Mouse (Mus musculus): ENCODE measurements around the gene Chn2. TPM values are rescaled to one million over a fixed set of nuclear protein-coding genes. Genes with fewer than 3 reads are reported as not detected.
A peak's percentile ranks its signal among the peaks of the same experiment; 100 is the strongest.

Chn2 gene
- 8.5 and 12.5 TPM in 2 replicates for polyA plus RNA-seq (2012; rRNA removed)

DNA sequence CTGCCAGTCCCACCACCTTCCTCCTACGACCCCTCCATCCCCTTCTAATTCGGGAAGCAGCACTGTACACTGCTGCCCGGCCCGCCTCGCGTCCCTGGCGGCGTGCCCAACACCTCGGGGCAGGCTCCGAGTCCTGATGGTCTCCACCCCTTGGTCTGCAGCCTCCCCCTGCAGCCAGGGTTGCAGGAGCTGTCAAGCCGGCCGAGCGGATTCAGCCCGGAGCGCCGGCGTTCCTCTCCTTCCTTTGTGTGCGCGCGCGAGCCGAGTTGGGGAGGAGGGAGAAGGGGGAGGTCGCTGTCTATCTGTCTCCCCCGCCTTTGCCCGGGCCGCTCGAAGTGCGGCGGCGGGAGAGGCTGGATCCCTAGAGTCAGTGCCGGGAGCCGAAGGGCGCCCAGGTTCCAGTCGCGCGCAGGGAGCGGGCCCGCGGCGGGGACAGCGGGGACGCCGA is at the start of gene Chn2:
TSS of gene Chn2 (plus strand) at position 198 of the 448 bp plus-strand sequence.
- peak within 1 kb of the TSS; percentile 82 for H3K4me3 ChIP-seq (replicated peaks; ENCODE audit: extremely low read depth, low read depth, low read length)
- WGBS, result 0% methylated on average over 42 of the region's 43 CpGs
- peaks cover 2% of the 10 kb centered on the region for H3K4me1 ChIP-seq (ENCODE audit: control insufficient read depth, insufficient read depth, low read length)
- no peak for TF ChIP-seq CTCF (IDR thresholded peaks at IDR 0.05; ENCODE audit: insufficient read depth, low read length)
- no peak for TF ChIP-seq POLR2A (IDR thresholded peaks at IDR 0.05; ENCODE audit: borderline replicate concordance, extremely low read depth, low read depth, low read length)
- DNase-seq, result peak; percentile 64

DNA sequence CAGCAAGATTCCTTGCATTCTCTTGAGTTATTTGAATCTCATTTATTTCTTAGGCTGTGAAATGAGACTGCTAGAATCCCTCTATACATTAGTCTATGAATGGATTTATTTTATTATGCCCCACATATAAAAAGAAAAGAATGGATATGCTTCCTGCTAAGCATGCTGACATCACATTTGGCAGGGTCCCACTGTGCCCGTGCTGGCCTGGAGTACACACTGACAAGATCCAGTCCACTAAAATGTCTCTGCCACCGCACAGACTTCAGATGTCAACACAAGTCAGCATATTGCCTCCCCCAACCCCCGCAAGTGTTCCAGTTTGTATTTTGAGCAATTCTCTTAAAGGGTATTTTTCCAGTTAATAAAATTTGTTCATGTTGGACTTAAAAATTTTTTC is 47.0 kb upstream of the Chn2 start:
- no peak for DNase-seq
- H3K4me1 ChIP-seq (ENCODE audit: control insufficient read depth, insufficient read depth, low read length), result peaks cover 4% of the 10 kb centered on the region
- WGBS, result 62% methylated on average over 3 of the region's 3 CpGs
- no peak overlapping the region for H3K4me3 ChIP-seq (replicated peaks; ENCODE audit: extremely low read depth, low read depth, low read length)
- TF ChIP-seq POLR2A (IDR thresholded peaks at IDR 0.05; ENCODE audit: borderline replicate concordance, extremely low read depth, low read depth, low read length), result no peak
- TF ChIP-seq CTCF (IDR thresholded peaks at IDR 0.05; ENCODE audit: insufficient read depth, low read length), result no peak

- TF ChIP-seq CTCF (IDR thresholded peaks at IDR 0.05; ENCODE audit: insufficient read depth, low read length), result no peak
- no peak for TF ChIP-seq POLR2A (IDR thresholded peaks at IDR 0.05; ENCODE audit: borderline replicate concordance, extremely low read depth, low read depth, low read length)
- Histone ChIP-seq H3K4me1 (ENCODE audit: control insufficient read depth, insufficient read depth, low read length) (peaks cover 4% of the 10 kb centered on the region), H3K4me3 (replicated peaks; ENCODE audit: extremely low read depth, low read depth, low read length) (no peak overlapping the region)
- 20% methylated on average over 4 of the region's 4 CpGs for WGBS
- DNase-seq, result no peak
These were observed 43.8 kb upstream of the Chn2 start for GRCm38 (mm10) chr6:53995519-53995918.

DNA sequence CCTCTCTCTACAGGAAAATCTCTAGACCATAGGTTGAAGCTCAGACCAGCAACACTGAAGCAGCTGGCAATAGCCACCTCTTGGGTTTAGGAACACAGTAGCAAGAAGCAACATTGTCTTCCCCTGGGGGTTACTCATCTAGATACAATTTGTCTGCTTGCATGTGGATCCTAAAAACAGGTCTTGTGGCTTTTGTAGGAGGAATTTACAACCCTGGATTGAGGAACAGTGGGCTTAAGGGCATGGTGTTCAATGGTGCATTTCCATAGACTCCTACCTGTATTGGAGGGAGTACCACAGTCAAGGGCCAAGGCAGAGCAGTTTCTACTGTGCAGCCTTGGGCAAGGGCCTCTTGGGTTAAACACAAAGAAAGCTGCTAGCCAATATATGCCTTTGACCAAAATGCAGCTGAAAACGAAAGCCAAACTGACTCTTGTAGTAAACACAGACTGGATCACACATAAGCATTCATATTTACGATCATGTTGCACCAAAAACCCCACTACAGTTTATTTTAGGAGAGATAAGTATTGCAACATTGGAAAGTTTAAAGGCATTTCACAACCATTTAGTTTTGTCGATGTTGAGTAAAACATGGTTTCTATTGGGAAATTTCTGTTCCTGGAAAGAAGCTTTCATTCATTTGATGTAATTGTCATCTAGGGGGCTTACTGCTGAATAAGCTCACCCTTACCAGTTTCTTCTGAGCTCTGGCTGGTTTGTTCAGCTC is 43.0 kb upstream of the Chn2 start:
- no peak overlapping the region for H3K4me3 ChIP-seq (replicated peaks; ENCODE audit: extremely low read depth, low read depth, low read length)
- 59% methylated on average over 3 of the region's 3 CpGs for WGBS

DNA sequence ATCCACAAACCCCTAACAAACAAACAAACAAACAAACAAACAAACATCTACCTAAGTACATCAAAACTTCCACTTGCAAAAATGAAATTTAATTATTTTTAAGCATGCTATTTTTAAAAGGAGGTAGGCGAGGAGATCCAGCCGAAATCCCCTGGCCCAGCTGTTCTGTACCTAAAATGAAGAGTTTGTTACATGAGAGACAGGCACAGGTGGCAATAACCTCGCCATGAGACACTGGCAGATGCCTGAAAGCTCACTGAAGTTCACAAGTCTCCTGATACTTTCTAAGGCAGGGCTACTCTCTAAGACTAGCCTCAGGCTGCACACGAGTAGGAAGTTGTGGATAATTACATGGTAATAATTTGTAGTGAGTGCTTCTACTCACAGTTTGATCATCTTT is 34.1 kb upstream of the Chn2 start:
- Histone ChIP-seq H3K4me1 (ENCODE audit: control insufficient read depth, insufficient read depth, low read length) (no peaks in the 10 kb centered on the region), H3K4me3 (replicated peaks; ENCODE audit: extremely low read depth, low read depth, low read length) (no peak overlapping the region)
- TF ChIP-seq CTCF (IDR thresholded peaks at IDR 0.05; ENCODE audit: insufficient read depth, low read length), result no peak
- no peak for TF ChIP-seq POLR2A (IDR thresholded peaks at IDR 0.05; ENCODE audit: borderline replicate concordance, extremely low read depth, low read depth, low read length)
- 91% methylated on average over 4 of the region's 4 CpGs for WGBS
- no peak for DNase-seq

More for the DNA sequence above, 43.0 kb upstream of the Chn2 start:
- DNase-seq, result no peak
- H3K4me1 ChIP-seq (ENCODE audit: control insufficient read depth, insufficient read depth, low read length), result peaks cover 4% of the 10 kb centered on the region
- TF ChIP-seq POLR2A (IDR thresholded peaks at IDR 0.05; ENCODE audit: borderline replicate concordance, extremely low read depth, low read depth, low read length), result no peak
- no peak for TF ChIP-seq CTCF (IDR thresholded peaks at IDR 0.05; ENCODE audit: insufficient read depth, low read length)

DNA sequence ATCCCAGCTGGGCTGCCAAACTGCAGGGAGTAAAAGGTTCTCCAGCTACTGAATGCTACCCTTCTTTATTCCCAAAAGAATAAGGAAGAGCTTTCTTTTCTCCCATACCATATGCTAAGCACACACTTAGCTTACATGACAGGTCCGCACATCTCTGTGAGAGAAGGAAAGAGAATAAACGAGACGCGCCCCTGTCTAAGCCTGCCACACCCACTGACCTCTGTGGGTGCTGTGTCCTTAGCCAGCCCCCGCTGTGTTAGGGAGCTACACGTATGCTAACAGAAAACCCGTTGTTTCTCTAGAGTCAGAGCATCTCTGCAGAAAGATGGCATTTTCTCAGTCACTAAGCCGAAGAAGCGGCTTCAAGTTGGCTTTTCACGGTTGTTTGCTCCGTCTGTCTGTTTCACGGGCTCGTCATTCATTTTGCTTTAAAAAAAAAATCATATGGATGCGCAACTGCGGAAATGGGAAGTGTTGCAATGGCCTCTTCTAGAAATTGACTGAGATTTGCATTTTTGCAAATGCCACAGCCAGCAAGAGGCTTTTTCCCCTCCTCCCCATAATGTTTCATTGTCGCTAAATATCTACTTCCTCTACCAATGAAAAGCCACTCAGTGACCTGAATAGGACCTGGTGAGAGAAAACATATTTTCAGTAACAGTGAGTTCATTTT is 30.8 kb upstream of the Chn2 start:
- no peak overlapping the region for H3K4me3 ChIP-seq (replicated peaks; ENCODE audit: extremely low read depth, low read depth, low read length)
- no peak for DNase-seq
- 70% methylated on average over 16 of the region's 16 CpGs for WGBS

GRCm38 (mm10) chr6:54009293-54009692 is 30.1 kb upstream of the Chn2 start:
- WGBS, result 73% methylated on average over 4 of the region's 4 CpGs
- no peak overlapping the region for H3K4me3 ChIP-seq (replicated peaks; ENCODE audit: extremely low read depth, low read depth, low read length)

More for the DNA sequence above, 30.8 kb upstream of the Chn2 start:
- TF ChIP-seq CTCF (IDR thresholded peaks at IDR 0.05; ENCODE audit: insufficient read depth, low read length) (no peak), POLR2A (IDR thresholded peaks at IDR 0.05; ENCODE audit: borderline replicate concordance, extremely low read depth, low read depth, low read length) (no peak)
- peaks cover 2% of the 10 kb centered on the region; the same call in 1 of the 2 replicates for H3K4me1 ChIP-seq (ENCODE audit: control insufficient read depth, insufficient read depth, low read length)

DNA sequence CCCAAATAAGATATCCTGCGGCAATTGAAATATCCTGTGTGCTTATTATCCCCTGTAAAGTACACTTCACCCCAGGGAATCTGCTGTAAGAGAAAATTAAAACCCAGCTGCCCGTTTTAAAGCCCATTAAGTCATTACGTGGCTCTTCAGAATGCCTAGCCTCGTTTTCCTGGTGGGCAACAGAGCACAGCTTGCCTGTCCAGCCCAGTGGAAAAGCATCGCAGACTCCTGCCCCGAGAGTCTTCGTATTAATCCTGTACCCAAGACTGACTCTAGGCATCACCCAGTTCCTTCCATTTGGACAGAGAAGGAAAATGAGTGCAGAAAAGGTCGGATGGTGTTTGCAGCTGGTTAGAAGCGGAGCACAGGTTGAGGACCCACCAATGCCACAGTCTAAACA is 29.0 kb upstream of the Chn2 start:
- 81% methylated on average over 9 of the region's 9 CpGs for WGBS
- no peak for DNase-seq
- H3K4me3 ChIP-seq (replicated peaks; ENCODE audit: extremely low read depth, low read depth, low read length), result no peak overlapping the region
- TF ChIP-seq POLR2A (IDR thresholded peaks at IDR 0.05; ENCODE audit: borderline replicate concordance, extremely low read depth, low read depth, low read length), result no peak
- TF ChIP-seq CTCF (IDR thresholded peaks at IDR 0.05; ENCODE audit: insufficient read depth, low read length), result no peak
- H3K4me1 ChIP-seq (ENCODE audit: control insufficient read depth, insufficient read depth, low read length), result peaks cover 2% of the 10 kb centered on the region; the same call in 1 of the 2 replicates

More at GRCm38 (mm10) chr6:54009293-54009692, 30.1 kb upstream of the Chn2 start:
- TF ChIP-seq POLR2A (IDR thresholded peaks at IDR 0.05; ENCODE audit: borderline replicate concordance, extremely low read depth, low read depth, low read length) (no peak), CTCF (IDR thresholded peaks at IDR 0.05; ENCODE audit: insufficient read depth, low read length) (no peak)
- DNase-seq, result no peak
- peaks cover 2% of the 10 kb centered on the region; the same call in 1 of the 2 replicates for H3K4me1 ChIP-seq (ENCODE audit: control insufficient read depth, insufficient read depth, low read length)

GRCm38 (mm10) chr6:54012163-54012562 is 27.2 kb upstream of the Chn2 start:
- WGBS, result 80% methylated on average over 1 of the region's 1 CpGs
- TF ChIP-seq CTCF (IDR thresholded peaks at IDR 0.05; ENCODE audit: insufficient read depth, low read length) (no peak), POLR2A (IDR thresholded peaks at IDR 0.05; ENCODE audit: borderline replicate concordance, extremely low read depth, low read depth, low read length) (no peak)
- no peak overlapping the region for H3K4me3 ChIP-seq (replicated peaks; ENCODE audit: extremely low read depth, low read depth, low read length)
- no peak for DNase-seq
- peaks cover 2% of the 10 kb centered on the region; the same call in 1 of the 2 replicates for H3K4me1 ChIP-seq (ENCODE audit: control insufficient read depth, insufficient read depth, low read length)

Measured in lung, adult 2 months (tissue).